Mouse (Mus musculus): ENCODE measurements around the gene Dcaf15. TPM values are rescaled to one million over a fixed set of nuclear protein-coding genes. Genes with fewer than 3 reads are reported as not detected.

The Dcaf15 gene
- total and polyA plus RNA-seq, 3 experiments = 34.4 to 56.1 TPM; not detected in 1

DNA sequence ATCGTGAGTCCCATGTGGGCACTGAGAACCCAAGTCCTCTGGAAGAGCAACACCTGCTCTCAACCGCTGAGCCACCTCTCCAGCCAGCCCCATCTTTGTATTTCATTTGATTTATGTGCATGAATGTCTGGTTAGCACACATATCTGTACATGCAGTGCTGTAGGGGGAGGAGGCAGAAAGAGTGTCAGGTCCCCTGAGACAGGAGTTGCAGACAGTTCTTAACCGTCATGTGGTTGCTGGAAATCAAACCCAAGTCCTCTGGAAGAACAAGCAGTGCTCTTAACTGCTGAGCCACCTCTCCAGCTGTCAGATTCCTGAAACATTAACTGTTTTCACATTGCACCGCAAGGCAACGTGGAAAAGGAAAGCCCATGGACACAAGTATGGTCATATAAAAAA lies 56.4 kb downstream of the Dcaf15 start:
- no peak for TF ChIP-seq ELF1 (IDR thresholded peaks at IDR 0.05; ENCODE audit: low read depth, low read length)
- no peak for TF ChIP-seq POLR2AphosphoS2 (IDR thresholded peaks at IDR 0.05; ENCODE audit: low read length)
- TF ChIP-seq CHD1 (IDR thresholded peaks at IDR 0.05; ENCODE audit: low read depth, low read length) = no peak
- TF ChIP-seq JUND (IDR thresholded peaks at IDR 0.05; ENCODE audit: low read depth, low read length) = no peak
- no peak for TF ChIP-seq ZMIZ1 (IDR thresholded peaks at IDR 0.05; ENCODE audit: low read depth, low read length)
- no peak overlapping the region for H3K4me3 ChIP-seq (ENCODE audit: control insufficient read depth in 1 of 2, insufficient read depth in 1 of 2, low read depth in 2 of 2, low read length in 2 of 2)
- no peak for DNase-seq (ENCODE audit: low read depth, low spot score)

More for the DNA sequence above, 56.4 kb downstream of the Dcaf15 start:
- no peaks in the 10 kb centered on the region for H3K27me3 ChIP-seq (ENCODE audit: control insufficient read depth in 1 of 2, insufficient read depth in 2 of 2, low read length in 2 of 2)
- no peaks in the 10 kb centered on the region; the same call in 1 of the 2 replicates for H3K79me2 ChIP-seq (ENCODE audit: control insufficient read depth, insufficient read depth, low read length, poor library complexity)
- H3K4me1 ChIP-seq (ENCODE audit: control insufficient read depth in 1 of 2, insufficient read depth in 2 of 2, low read length in 2 of 2) = peaks cover 4 to 9% of the 10 kb centered on the region in 2 experiments
- H3K9ac ChIP-seq (ENCODE audit: control insufficient read depth, low read depth, low read length, poor library complexity, severe bottlenecking) = no peak overlapping the region
- no peaks in the 10 kb centered on the region for H3K9me3 ChIP-seq (replicated peaks; ENCODE audit: insufficient read depth, low read length)
- H3K27ac ChIP-seq (ENCODE audit: control insufficient read depth, low read depth, low read length) = no peak overlapping the region
- peaks cover 0 to 2% of the 10 kb centered on the region in 2 experiments; a peak in 1 of 4 replicates for H3K36me3 ChIP-seq (ENCODE audit: control insufficient read depth in 1 of 2, insufficient read depth in 2 of 2, low read length in 2 of 2)

Other genes starting within 250 kb of the Dcaf15 start
- 17.7 and 21.7 TPM in 2 replicates for gene Adgrl1, start 204.7 kb downstream of the Dcaf15 start, total RNA-seq (2012; rRNA removed)
- 10 to 100 TPM in 1 of 2 experiments, not detected in 1; 35.3 TPM for gene Adgrl1, start 204.7 kb downstream of the Dcaf15 start, polyA plus RNA-seq (2012; ENCODE audit: insufficient read depth in 1 of 2, insufficient read length in 2 of 2, low read depth in 1 of 2, low replicate concordance in 2 of 2, missing spikeins in 1 of 2)
- 0.29 and 0.35 TPM in 2 replicates for gene Gm10644, start 149.6 kb downstream of the Dcaf15 start, total RNA-seq (2012; rRNA removed)
- under 1 TPM in 1 of 2 experiments, not detected in 1; 0.49 TPM for gene Gm10644, start 149.6 kb downstream of the Dcaf15 start, polyA plus RNA-seq (2012; ENCODE audit: insufficient read depth in 1 of 2, insufficient read length in 2 of 2, low read depth in 1 of 2, low replicate concordance in 2 of 2, missing spikeins in 1 of 2)
- 84.3 and 90.4 TPM in 2 replicates for gene Asf1b, start 149.3 kb downstream of the Dcaf15 start, total RNA-seq (2012; rRNA removed)
- 100 to 1,000 TPM; 113 to 137 TPM for gene Asf1b, start 149.3 kb downstream of the Dcaf15 start, polyA plus RNA-seq (2012; ENCODE audit: insufficient read depth in 1 of 2, insufficient read length in 2 of 2, low read depth in 1 of 2, low replicate concordance in 2 of 2, missing spikeins in 1 of 2)
- 23.8 and 24.7 TPM in 2 replicates for gene Prkaca, start 131.8 kb downstream of the Dcaf15 start, total RNA-seq (2012; rRNA removed)
- gene Prkaca, start 131.8 kb downstream of the Dcaf15 start, polyA plus RNA-seq (2012; ENCODE audit: insufficient read depth in 1 of 2, insufficient read length in 2 of 2, low read depth in 1 of 2, low replicate concordance in 2 of 2, missing spikeins in 1 of 2) = 10 to 100 TPM in 1 of 2 experiments, not detected in 1; 74.9 TPM
- gene Samd1, start 107.1 kb downstream of the Dcaf15 start, total RNA-seq (2012; rRNA removed) = 96.7 and 111 TPM in 2 replicates
- gene Samd1, start 107.1 kb downstream of the Dcaf15 start, polyA plus RNA-seq (2012; ENCODE audit: insufficient read depth in 1 of 2, insufficient read length in 2 of 2, low read depth in 1 of 2, low replicate concordance in 2 of 2, missing spikeins in 1 of 2) = 100 to 1,000 TPM in 1 of 2 experiments, not detected in 1; 121 TPM
- 0.39 and 0.69 TPM in 2 replicates for gene 1700067K01Rik, start 103.3 kb downstream of the Dcaf15 start, total RNA-seq (2012; rRNA removed)
- gene 1700067K01Rik, start 103.3 kb downstream of the Dcaf15 start, polyA plus RNA-seq (2012; ENCODE audit: insufficient read depth in 1 of 2, insufficient read length in 2 of 2, low read depth in 1 of 2, low replicate concordance in 2 of 2, missing spikeins in 1 of 2) = under 1 TPM in 1 of 2 experiments, not detected in 1; 0.53 TPM
- gene 2210011C24Rik, start 92.6 kb downstream of the Dcaf15 start, total RNA-seq (2012; rRNA removed) = not detected in 2 replicates
- gene 2210011C24Rik, start 92.6 kb downstream of the Dcaf15 start, polyA plus RNA-seq (2012; ENCODE audit: insufficient read depth in 1 of 2, insufficient read length in 2 of 2, low read depth in 1 of 2, low replicate concordance in 2 of 2, missing spikeins in 1 of 2) = not detected
- gene Palm3, start 83.3 kb downstream of the Dcaf15 start, total RNA-seq (2012; rRNA removed) = 0.65 and 0.92 TPM in 2 replicates
- 1 to 10 TPM in 1 of 2 experiments, not detected in 1; 3.6 TPM for gene Palm3, start 83.3 kb downstream of the Dcaf15 start, polyA plus RNA-seq (2012; ENCODE audit: insufficient read depth in 1 of 2, insufficient read length in 2 of 2, low read depth in 1 of 2, low replicate concordance in 2 of 2, missing spikeins in 1 of 2)
- 32.4 and 38.5 TPM in 2 replicates for gene Il27ra, start 62.2 kb downstream of the Dcaf15 start, total RNA-seq (2012; rRNA removed)
- 10 to 100 TPM in 1 of 2 experiments, not detected in 1; 31.8 TPM for gene Il27ra, start 62.2 kb downstream of the Dcaf15 start, polyA plus RNA-seq (2012; ENCODE audit: insufficient read depth in 1 of 2, insufficient read length in 2 of 2, low read depth in 1 of 2, low replicate concordance in 2 of 2, missing spikeins in 1 of 2)
- not detected in 2 replicates for gene Rln3, start 59.8 kb downstream of the Dcaf15 start, total RNA-seq (2012; rRNA removed)
- gene Rln3, start 59.8 kb downstream of the Dcaf15 start, polyA plus RNA-seq (2012; ENCODE audit: insufficient read depth in 1 of 2, insufficient read length in 2 of 2, low read depth in 1 of 2, low replicate concordance in 2 of 2, missing spikeins in 1 of 2) = not detected
- gene Gm10643, start 39.6 kb downstream of the Dcaf15 start, total RNA-seq (2012; rRNA removed) = 0.23 and 0.26 TPM in 2 replicates
- gene Gm10643, start 39.6 kb downstream of the Dcaf15 start, polyA plus RNA-seq (2012; ENCODE audit: insufficient read depth in 1 of 2, insufficient read length in 2 of 2, low read depth in 1 of 2, low replicate concordance in 2 of 2, missing spikeins in 1 of 2) = under 1 TPM in 1 of 2 experiments, not detected in 1; 0.28 TPM
- 3.9 and 4.7 TPM in 2 replicates for gene Rfx1, start 37.9 kb downstream of the Dcaf15 start, total RNA-seq (2012; rRNA removed)
- 10 to 100 TPM in 1 of 2 experiments, not detected in 1; 10.4 TPM for gene Rfx1, start 37.9 kb downstream of the Dcaf15 start, polyA plus RNA-seq (2012; ENCODE audit: insufficient read depth in 1 of 2, insufficient read length in 2 of 2, low read depth in 1 of 2, low replicate concordance in 2 of 2, missing spikeins in 1 of 2)
- gene Podnl1, start 21.2 kb upstream of the Dcaf15 start, total RNA-seq (2012; rRNA removed) = 0.04 and 0.07 TPM in 2 replicates
- under 1 TPM in 1 of 2 experiments, not detected in 1; 0.08 TPM for gene Podnl1, start 21.2 kb upstream of the Dcaf15 start, polyA plus RNA-seq (2012; ENCODE audit: insufficient read depth in 1 of 2, insufficient read length in 2 of 2, low read depth in 1 of 2, low replicate concordance in 2 of 2, missing spikeins in 1 of 2)
- gene Cc2d1a, start 43.2 kb upstream of the Dcaf15 start, total RNA-seq (2012; rRNA removed) = 7.3 and 9.1 TPM in 2 replicates
- 10 to 100 TPM in 1 of 2 experiments, not detected in 1; 18.7 TPM for gene Cc2d1a, start 43.2 kb upstream of the Dcaf15 start, polyA plus RNA-seq (2012; ENCODE audit: insufficient read depth in 1 of 2, insufficient read length in 2 of 2, low read depth in 1 of 2, low replicate concordance in 2 of 2, missing spikeins in 1 of 2)
- 1.3 and 2.2 TPM in 2 replicates for gene 4930432K21Rik, start 43.3 kb upstream of the Dcaf15 start, total RNA-seq (2012; rRNA removed)
- gene 4930432K21Rik, start 43.3 kb upstream of the Dcaf15 start, polyA plus RNA-seq (2012; ENCODE audit: insufficient read depth in 1 of 2, insufficient read length in 2 of 2, low read depth in 1 of 2, low replicate concordance in 2 of 2, missing spikeins in 1 of 2) = 1 to 10 TPM in 1 of 2 experiments, not detected in 1; 3.0 TPM
- gene Nanos3, start 80.4 kb upstream of the Dcaf15 start, total RNA-seq (2012; rRNA removed) = 0.56 and 2.0 TPM in 2 replicates
- gene Nanos3, start 80.4 kb upstream of the Dcaf15 start, polyA plus RNA-seq (2012; ENCODE audit: insufficient read depth in 1 of 2, insufficient read length in 2 of 2, low read depth in 1 of 2, low replicate concordance in 2 of 2, missing spikeins in 1 of 2) = 1 to 10 TPM in 1 of 2 experiments, not detected in 1; 1.7 TPM
- gene Zswim4, start 132.3 kb upstream of the Dcaf15 start, total RNA-seq (2012; rRNA removed) = 3.6 and 4.4 TPM in 2 replicates
- 1 to 10 TPM in 1 of 2 experiments, not detected in 1; 7.4 TPM for gene Zswim4, start 132.3 kb upstream of the Dcaf15 start, polyA plus RNA-seq (2012; ENCODE audit: insufficient read depth in 1 of 2, insufficient read length in 2 of 2, low read depth in 1 of 2, low replicate concordance in 2 of 2, missing spikeins in 1 of 2)
- gene D8Ertd738e, start 145.0 kb upstream of the Dcaf15 start, total RNA-seq (2012; rRNA removed) = 159 and 164 TPM in 2 replicates
- gene D8Ertd738e, start 145.0 kb upstream of the Dcaf15 start, polyA plus RNA-seq (2012; ENCODE audit: insufficient read depth in 1 of 2, insufficient read length in 2 of 2, low read depth in 1 of 2, low replicate concordance in 2 of 2, missing spikeins in 1 of 2) = 100 to 1,000 TPM in 1 of 2 experiments, not detected in 1; 149 TPM
- 26.8 and 27.8 TPM in 2 replicates for gene Mri1, start 152.6 kb upstream of the Dcaf15 start, total RNA-seq (2012; rRNA removed)
- 10 to 100 TPM in 1 of 2 experiments, not detected in 1; 43.2 TPM for gene Mri1, start 152.6 kb upstream of the Dcaf15 start, polyA plus RNA-seq (2012; ENCODE audit: insufficient read depth in 1 of 2, insufficient read length in 2 of 2, low read depth in 1 of 2, low replicate concordance in 2 of 2, missing spikeins in 1 of 2)
- gene Ccdc130, start 165.6 kb upstream of the Dcaf15 start, total RNA-seq (2012; rRNA removed) = 8.2 and 10.2 TPM in 2 replicates
- 10 to 100 TPM in 1 of 2 experiments, not detected in 1; 26.0 TPM for gene Ccdc130, start 165.6 kb upstream of the Dcaf15 start, polyA plus RNA-seq (2012; ENCODE audit: insufficient read depth in 1 of 2, insufficient read length in 2 of 2, low read depth in 1 of 2, low replicate concordance in 2 of 2, missing spikeins in 1 of 2)

Measured in MEL (cell line).